Mouse (Mus musculus): ENCODE data around the gene Cd4. TPM values are rescaled to one million over a fixed set of nuclear protein-coding genes. Genes with fewer than 3 reads are reported as not detected.

Gene Cd4
- polyA plus RNA-seq, 1 experiment from 2014 or later: not detected

DNA sequence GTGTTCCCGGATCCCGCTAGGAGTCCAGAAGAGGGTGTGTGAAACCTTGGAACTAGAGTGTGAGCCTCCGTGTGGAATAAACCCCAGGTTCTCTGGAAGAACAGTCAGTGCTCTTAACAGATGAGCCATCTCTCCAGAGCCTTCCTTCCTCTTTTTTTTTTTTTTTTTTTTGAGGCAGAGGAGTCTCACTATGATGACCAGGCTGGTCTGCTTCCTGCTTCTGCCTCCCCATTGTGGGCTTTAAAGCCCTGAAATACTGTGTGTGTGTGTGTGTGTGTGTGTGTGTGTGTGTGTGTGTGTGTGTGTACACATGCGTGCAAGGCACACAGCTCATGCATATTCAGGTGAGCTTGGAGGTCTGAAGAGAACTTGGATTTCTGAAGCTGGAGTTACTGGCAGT, 33.5 kb upstream of the Cd4 start:
- H3K36me3 ChIP-seq: no peaks in the 10 kb centered on the region
- 0 out of 2 replicates have a peak, but pooled peaks cover 5% of the 10 kb centered on the region for H3K27me3 ChIP-seq
- no peak overlapping the region for H3K4me3 ChIP-seq
- 64% methylated on average over 4 of the region's 4 CpGs for WGBS
- no peak for ATAC-seq (ENCODE audit: low FRiP score, low read depth)
- no peak overlapping the region for H3K9ac ChIP-seq (replicated peaks)
- H3K4me1 ChIP-seq: peaks cover 35% of the 10 kb centered on the region
- H3K4me2 ChIP-seq (replicated peaks): no peak overlapping the region
- no peaks in the 10 kb centered on the region for H3K9me3 ChIP-seq
- H3K27ac ChIP-seq (replicated peaks): peak overlapping the region; percentile 100

DNA sequence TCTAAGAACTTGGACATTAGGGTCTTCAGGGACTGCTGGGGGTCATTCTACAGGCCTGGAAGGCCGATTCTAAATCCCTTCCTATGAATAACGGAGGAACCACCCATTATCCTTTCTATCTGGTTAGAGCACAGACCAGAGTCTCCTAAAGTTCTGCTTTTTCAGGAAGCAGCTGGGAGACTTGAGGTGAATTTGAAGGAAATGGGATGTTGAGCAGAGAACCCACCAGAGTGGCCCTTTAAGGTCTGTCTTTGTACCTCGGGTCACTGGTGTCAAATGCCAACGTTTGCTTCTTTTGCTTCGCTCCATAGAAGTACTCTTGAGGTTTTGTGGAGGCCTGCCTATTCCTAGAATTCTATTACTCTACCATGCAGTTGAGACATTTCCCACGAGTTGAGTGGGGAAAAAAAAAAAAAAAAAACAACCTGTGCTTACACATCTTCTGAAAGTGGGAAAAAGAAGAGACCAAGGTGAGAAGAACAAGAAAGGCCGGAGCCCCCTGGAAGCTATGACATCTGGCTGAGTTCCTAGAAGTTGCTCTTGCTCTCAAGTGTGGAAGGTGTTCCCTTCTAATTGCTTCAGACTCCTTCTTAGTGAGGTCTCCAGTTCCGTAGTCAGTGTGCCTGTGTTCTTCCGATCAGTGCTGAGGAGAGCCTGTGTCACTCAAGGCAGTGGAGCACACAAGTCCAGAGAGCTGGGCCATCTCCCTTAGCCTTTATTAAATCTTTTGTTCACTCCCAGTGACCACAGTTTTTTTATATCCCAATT, 32.5 kb upstream of the Cd4 start:
- Histone ChIP-seq H3K9me3 (no peaks in the 10 kb centered on the region), H3K4me3 (peak overlapping the region; percentile 99), H3K27me3 (no peaks in the 10 kb centered on the region), H3K4me2 (replicated peaks) (peak overlapping the region; percentile 98), H3K36me3 (no peaks in the 10 kb centered on the region), H3K4me1 (peaks cover 45% of the 10 kb centered on the region), H3K27ac (replicated peaks) (peak overlapping the region; percentile 100), H3K9ac (replicated peaks) (0 out of 2 replicates have a peak overlapping the region, but pooled peaks have one; percentile 42)
- WGBS: 24% methylated on average over 9 of the region's 9 CpGs
- no peak for ATAC-seq (ENCODE audit: low FRiP score, low read depth)

DNA sequence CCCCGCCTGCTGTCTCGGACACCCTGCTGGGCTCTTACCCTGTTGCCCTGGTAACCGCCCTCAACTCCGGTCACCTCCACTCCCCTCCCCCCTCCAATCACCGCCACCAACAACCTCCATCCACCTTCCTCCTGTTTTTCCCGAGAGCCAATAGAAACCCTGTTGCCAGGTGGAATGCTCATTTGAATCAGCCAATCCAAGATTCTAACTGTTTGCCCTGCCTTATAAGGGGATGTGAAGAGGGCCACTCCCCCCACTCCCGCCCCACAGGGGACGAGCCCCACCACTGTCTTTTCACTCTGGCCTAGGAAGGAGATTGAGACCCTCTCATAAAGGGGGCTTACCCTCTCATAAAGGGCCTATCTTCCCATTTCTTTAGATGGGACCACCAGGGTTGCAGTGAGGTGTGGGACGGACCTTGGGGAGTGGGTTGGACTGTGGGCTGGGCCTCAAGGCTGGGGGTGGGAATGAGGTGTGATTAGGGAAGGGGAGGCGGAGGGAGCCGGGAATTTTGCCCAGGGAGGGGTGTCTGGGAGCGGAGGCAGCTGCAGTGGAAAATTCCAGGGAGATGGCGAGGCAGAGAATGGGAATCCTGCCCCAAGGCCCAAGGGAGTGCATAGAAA, 31.8 kb upstream of the Cd4 start, which contains the start of gene Ptms:
Ptms (minus strand) TSS at position 409 of the 623 bp plus-strand sequence.
- ATAC-seq (ENCODE audit: low FRiP score, low read depth): peak; percentile 85
- H3K9ac ChIP-seq (replicated peaks): peak within 1 kb of the TSS; percentile 99; the same call in 1 of the 2 replicates
- peak within 1 kb of the TSS; percentile 99 for H3K4me3 ChIP-seq
- H3K36me3 ChIP-seq: peaks cover 3% of the 10 kb centered on the region
- no peaks in the 10 kb centered on the region for H3K27me3 ChIP-seq
- H3K4me2 ChIP-seq (replicated peaks): peak within 1 kb of the TSS; percentile 98
- H3K9me3 ChIP-seq: no peaks in the 10 kb centered on the region
- peaks cover 52% of the 10 kb centered on the region for H3K4me1 ChIP-seq
- H3K27ac ChIP-seq (replicated peaks): peak within 1 kb of the TSS; percentile 100
- WGBS: under 1% methylated on average over 13 of the region's 13 CpGs

DNA sequence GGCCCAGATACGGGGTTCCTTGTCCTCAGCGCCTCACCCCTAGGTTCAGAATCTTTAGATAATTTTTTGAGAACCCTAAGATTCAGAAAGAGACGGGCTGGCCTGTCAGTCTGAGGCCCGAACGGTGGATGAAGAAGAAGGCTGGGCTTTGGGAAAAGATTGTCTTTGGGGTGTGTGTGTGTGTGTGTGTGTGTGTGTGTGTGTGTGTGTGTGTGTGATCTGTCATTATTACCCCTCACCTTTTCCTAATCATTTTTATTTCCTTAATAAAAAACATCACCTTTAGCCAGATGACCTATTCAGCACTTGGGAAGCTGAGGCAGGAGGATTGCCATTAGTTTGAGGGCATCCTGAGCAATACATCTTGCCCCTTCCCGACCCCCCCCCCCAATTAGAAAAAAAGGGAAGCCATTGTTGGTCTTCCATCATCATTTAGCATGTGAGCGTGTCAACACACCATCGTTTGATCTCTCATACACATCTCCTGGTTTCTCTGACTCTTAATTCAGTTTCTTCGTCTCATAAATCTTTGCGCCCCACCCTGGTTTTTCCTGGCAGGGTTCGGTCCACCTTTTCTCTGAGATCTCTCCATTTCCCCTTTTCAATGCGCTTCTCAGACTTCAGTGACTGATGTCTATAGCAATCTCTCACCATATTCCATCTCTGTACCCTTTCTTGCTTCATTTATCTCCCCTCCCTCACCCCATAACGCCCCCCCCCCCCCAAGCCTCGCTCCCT, 31.0 kb upstream of the Cd4 start:
- 17% methylated on average over 14 of the region's 14 CpGs for WGBS

DNA sequence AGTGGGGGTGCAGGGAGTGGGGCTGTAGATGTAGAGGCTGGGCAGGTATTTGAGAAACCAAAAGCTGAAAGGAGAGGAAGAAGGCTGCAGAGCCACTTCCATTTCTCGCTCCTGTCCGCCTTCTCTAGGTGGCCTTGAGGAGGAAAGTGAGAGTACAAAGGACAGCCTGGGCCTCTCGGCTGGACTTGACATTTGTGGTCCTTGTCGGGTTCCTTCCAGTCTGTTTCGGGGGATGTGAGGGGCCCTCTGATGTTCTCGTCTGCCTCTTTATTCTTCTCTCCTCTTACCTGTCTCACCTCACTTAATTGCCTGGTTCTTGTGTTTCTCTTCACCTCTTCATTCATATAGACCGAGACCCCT, 30.3 kb upstream of the Cd4 start:
- WGBS: 8% methylated on average over 7 of the region's 7 CpGs
- Histone ChIP-seq H3K27ac (replicated peaks) (peak overlapping the region; percentile 100), H3K9ac (replicated peaks) (peak overlapping the region; percentile 99), H3K36me3 (peaks cover 18% of the 10 kb centered on the region), H3K27me3 (no peaks in the 10 kb centered on the region; the same call in 1 of the 2 replicates), H3K4me2 (replicated peaks) (peak overlapping the region; percentile 98), H3K4me1 (peaks cover 66% of the 10 kb centered on the region), H3K9me3 (no peaks in the 10 kb centered on the region), H3K4me3 (peak overlapping the region; percentile 99)
- no peak for ATAC-seq (ENCODE audit: low FRiP score, low read depth)

More for the DNA sequence above, 31.0 kb upstream of the Cd4 start:
- Histone ChIP-seq H3K4me1 (peaks cover 59% of the 10 kb centered on the region), H3K36me3 (peaks cover 10% of the 10 kb centered on the region), H3K27ac (replicated peaks) (peak overlapping the region; percentile 100), H3K9me3 (no peaks in the 10 kb centered on the region), H3K27me3 (no peaks in the 10 kb centered on the region), H3K4me2 (replicated peaks) (peak overlapping the region; percentile 98), H3K4me3 (peak overlapping the region; percentile 99), H3K9ac (replicated peaks) (peak overlapping the region; percentile 99)
- no peak for ATAC-seq (ENCODE audit: low FRiP score, low read depth)

DNA sequence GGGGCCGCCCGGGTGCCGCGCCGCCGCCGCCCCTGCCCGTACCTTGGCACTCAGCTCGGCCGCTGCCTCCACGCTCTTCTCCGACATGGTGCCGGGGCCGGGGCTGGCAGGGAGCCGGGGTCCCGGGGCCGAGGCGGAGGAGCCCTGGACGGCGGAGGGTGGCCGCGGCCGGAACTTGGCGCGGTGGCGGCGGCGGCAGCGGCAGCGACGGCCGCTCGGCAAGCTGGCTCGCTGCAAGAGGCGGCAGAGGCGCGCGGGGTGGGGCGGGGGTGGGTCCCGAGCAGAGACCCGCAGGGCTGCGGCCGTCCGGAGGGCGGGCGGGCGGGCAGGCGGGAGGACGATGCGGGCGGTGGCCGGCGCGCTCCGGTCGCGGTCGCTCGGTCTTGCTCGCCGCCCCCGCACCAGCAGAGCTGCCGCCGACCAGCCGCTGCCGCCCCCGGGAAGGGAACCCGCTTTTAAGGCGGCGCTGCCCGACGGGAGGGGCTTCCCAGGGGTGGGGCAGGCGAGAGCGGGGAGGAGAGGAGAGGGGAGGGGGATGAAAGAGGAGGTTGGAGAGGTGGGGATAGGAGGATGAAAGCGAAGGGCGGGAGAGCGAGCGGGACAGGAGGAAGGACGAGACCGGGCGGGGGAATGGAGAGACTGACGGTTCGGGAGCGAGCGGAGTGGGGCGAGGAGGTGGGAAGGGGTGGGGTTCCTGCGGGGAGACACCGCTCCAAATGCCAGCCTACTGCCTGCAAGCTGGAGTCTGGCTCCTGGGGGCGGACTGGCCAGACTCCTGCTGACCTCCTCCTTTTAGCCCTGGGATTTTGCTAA, 29.7 kb upstream of the Cd4 start:
- H3K4me1 ChIP-seq: peaks cover 66% of the 10 kb centered on the region
- H3K9ac ChIP-seq (replicated peaks): peak overlapping the region; percentile 99
- H3K27me3 ChIP-seq: no peaks in the 10 kb centered on the region; the same call in 1 of the 2 replicates
- peaks cover 24% of the 10 kb centered on the region for H3K36me3 ChIP-seq
- ATAC-seq (ENCODE audit: low FRiP score, low read depth): peak; percentile 65
- H3K9me3 ChIP-seq: no peaks in the 10 kb centered on the region
- peak overlapping the region; percentile 100 for H3K27ac ChIP-seq (replicated peaks)
- H3K4me3 ChIP-seq: peak overlapping the region; percentile 99
- H3K4me2 ChIP-seq (replicated peaks): peak overlapping the region; percentile 98
- WGBS: under 1% methylated on average over 55 of the region's 89 CpGs

DNA sequence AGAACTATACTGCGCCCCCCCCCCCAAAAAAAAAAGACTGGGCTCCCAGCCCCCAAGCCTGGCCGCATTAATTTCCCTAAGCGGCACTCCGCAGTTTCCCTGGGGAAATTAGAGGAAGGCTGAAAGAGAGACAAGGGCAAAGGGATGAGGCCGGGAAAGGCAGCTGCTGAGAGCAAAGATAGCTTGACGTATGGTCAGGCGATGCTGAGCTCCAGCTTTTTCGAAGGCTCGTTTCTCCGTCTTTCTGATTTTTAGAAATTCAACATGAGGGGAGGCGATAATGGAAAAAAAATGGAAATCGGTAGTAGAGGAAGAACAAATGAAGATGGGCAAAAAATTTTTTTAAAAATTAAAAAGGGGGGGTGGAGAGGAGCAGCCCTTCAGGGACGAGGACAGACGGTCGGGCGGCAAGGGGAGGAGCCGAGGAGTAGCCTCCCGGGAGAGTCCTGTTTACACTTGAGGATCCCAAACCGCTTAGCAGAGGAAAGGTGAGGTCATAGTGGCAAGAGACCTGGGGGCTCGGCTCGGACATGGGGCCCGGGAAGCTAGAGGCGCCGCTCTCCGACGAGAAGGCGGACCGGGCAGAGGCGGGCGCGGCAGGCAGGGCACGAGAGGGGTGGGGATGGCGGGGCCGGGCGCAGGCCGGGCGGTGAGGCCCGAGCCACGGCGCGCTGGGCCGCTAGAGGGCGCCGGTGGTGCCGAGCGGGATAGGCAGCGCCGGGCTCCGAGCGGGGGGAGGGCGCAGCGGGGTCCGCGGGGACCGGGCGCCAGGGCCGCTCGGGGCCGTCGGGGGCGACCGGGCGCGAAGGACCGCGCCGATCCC, 28.9 kb upstream of the Cd4 start:
- ATAC-seq (ENCODE audit: low FRiP score, low read depth): peak; percentile 52
- H3K4me2 ChIP-seq (replicated peaks): peak overlapping the region; percentile 98
- under 1% methylated on average over 45 of the region's 67 CpGs for WGBS

DNA sequence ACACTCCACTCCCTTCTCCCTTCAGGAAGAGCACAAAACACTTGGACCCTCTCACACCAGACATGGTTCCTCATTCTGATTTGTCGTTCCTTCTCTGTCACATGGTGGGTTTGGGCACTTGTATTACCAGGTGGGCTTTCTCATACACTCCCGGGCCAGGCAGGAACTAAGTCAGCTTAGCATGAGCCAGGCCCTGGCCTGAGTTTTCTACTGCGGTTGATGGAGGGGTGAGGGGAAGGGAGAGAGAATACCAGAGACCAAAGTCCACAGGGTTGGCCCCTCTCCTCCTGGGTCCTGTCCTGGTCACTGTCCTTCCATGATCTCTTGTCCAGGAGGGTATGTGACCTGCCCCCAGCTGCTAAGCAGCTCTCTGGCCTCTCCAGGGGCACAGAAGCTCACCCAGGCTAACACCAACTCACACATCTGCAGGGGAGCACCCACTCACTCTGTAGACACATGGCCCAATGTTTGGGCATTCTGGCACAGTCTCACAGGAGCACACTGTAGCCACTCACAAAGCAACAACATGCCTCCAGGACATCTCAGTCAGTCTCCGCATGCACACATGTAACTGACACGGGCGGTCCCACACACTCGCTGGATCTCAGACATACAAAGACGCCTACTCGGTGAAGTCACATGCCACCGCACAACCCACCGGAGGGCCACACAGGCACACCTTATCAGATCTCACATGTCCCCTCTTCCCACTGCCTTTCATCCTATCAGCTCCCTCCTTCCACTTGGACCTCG, 28.1 kb upstream of the Cd4 start:
- Histone ChIP-seq H3K4me3 (peak overlapping the region; percentile 99), H3K27ac (replicated peaks) (peak overlapping the region; percentile 100), H3K4me2 (replicated peaks) (peak overlapping the region; percentile 98), H3K9ac (replicated peaks) (peak overlapping the region; percentile 99), H3K9me3 (no peaks in the 10 kb centered on the region), H3K36me3 (peaks cover 28% of the 10 kb centered on the region), H3K27me3 (peaks cover 5% of the 10 kb centered on the region), H3K4me1 (peaks cover 61% of the 10 kb centered on the region)
- WGBS: 3% methylated on average over 12 of the region's 12 CpGs
- ATAC-seq (ENCODE audit: low FRiP score, low read depth): no peak

More for the DNA sequence above, 28.9 kb upstream of the Cd4 start:
- Histone ChIP-seq H3K4me3 (peak overlapping the region; percentile 99), H3K4me1 (peaks cover 66% of the 10 kb centered on the region), H3K9ac (replicated peaks) (peak overlapping the region; percentile 99), H3K27ac (replicated peaks) (peak overlapping the region; percentile 100), H3K9me3 (no peaks in the 10 kb centered on the region), H3K27me3 (no peaks in the 10 kb centered on the region; the same call in 1 of the 2 replicates), H3K36me3 (peaks cover 28% of the 10 kb centered on the region)

DNA sequence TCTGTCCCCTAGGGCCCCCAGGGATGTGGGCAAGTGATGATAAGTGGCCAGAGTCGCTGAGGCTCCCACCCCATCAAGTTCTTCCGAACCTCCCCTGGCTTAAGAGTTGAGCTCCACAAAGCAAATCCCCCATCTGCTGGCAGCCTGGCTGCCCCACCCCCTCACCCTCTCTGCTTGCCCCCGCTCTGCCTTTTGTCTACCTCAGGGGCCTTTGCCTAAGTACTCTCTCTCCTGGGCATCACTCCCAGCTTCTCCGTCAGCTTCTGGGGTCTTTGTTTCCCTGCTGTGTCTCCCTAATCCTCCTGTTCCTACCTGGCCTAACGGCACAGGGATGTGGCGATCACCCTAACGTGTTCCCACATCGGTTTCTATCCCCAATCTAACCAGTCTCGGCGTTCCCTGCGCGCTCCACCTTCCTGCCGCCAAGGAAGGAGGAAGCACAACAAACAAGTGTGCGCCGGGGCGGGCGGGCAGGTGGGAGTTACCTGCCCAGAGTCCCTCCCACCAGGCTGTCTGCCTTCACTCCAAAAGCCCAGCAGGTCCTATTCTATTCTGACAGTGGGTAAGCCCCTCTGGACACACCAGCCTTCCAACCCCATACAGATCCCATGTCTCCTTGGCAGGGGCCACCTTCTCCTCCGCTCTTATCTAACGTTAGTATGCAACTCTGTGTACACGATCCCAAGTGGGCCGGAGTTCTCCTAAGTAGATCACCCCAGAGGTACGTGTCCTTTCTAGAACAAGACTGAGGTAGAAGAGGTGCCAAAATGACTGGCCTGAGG, 27.3 kb upstream of the Cd4 start:
- Histone ChIP-seq H3K4me1 (peaks cover 62% of the 10 kb centered on the region), H3K9ac (replicated peaks) (peak overlapping the region; percentile 99), H3K27me3 (peaks cover 12% of the 10 kb centered on the region), H3K4me2 (replicated peaks) (peak overlapping the region; percentile 98), H3K4me3 (peak overlapping the region; percentile 99), H3K27ac (replicated peaks) (peak overlapping the region; percentile 100), H3K36me3 (peaks cover 28% of the 10 kb centered on the region), H3K9me3 (no peaks in the 10 kb centered on the region)
- WGBS: 7% methylated on average over 22 of the region's 22 CpGs
- ATAC-seq (ENCODE audit: low FRiP score, low read depth): no peak
